Mouse (Mus musculus) limb, embryonic 12.5 days (tissue): ENCODE measurements around the gene Syngr4. TPM values are rescaled to one million over a fixed set of nuclear protein-coding genes. Genes with fewer than 3 reads are reported as not detected.
"Not testable (repeated sequence)": the region's sequence is repeated elsewhere in the genome, so short reads cannot be mapped to it uniquely, and the experiment has no call there.

Source experiments
- ATAC-seq: fragments of 200-750 bp; cut with Nextera tagmentation; 2 replicates; pipeline ENCODE4 v1.8.0; 2017; ENCODE audit warnings: low read depth, moderate TSS enrichment; ENCODE audit not compliant: insufficient number of reproducible peaks, insufficient read depth, low FRiP score, low TSS enrichment
- H3K27ac ChIP-seq: fragments of 300-500 bp; sonication (generic); 2 replicates; pipeline ENCODE4 v1.5.1; 2016; ENCODE audit warnings: mild to moderate bottlenecking, moderate library complexity
- H3K27me3 ChIP-seq: fragments of 300-500 bp; sonication (generic); 2 replicates; pipeline ENCODE4 v1.6.1; 2016; ENCODE audit warnings: mild to moderate bottlenecking, moderate library complexity
- H3K36me3 ChIP-seq: fragments of 300-500 bp; sonication (generic); 2 replicates; pipeline ENCODE4 v1.6.1; 2016; ENCODE audit warnings: mild to moderate bottlenecking, moderate library complexity
- H3K4me1 ChIP-seq: fragments of 300-500 bp; sonication (generic); replicated peaks from 2 replicates; pipeline ENCODE4 v1.6.1; 2016
- H3K4me2 ChIP-seq: fragments of 300-500 bp; sonication (generic); 2 replicates; pipeline ENCODE4 v1.6.1; 2016; ENCODE audit warnings: mild to moderate bottlenecking, moderate library complexity
- H3K4me3 ChIP-seq: fragments of 300-500 bp; sonication (generic); replicated peaks from 2 replicates; pipeline ENCODE4 v1.5.1; 2016; ENCODE audit warnings: mild to moderate bottlenecking
- H3K9ac ChIP-seq: fragments of 300-500 bp; sonication (generic); replicated peaks from 2 replicates; pipeline ENCODE4 v1.6.1; 2016; ENCODE audit warnings: mild to moderate bottlenecking, moderate library complexity
- H3K9me3 ChIP-seq: fragments of 300-500 bp; sonication (generic); 2 replicates; pipeline ENCODE4 v1.6.1; 2016; ENCODE audit warnings: mild to moderate bottlenecking, moderate library complexity
- WGBS: fragments of 180-500 bp; shearing (Covaris S2); methylation state at CpG from one replicate; pipeline ENCODE4 v1.1.7; 2016; 5-methylcytosine and 5-hydroxymethylcytosine counted together
- polyA plus RNA-seq: library from polyadenylated mRNA; unstranded; fragments of >200 nt; fragmentation: Nextera tagmentation; extraction: Ambion mirVana; gene quantifications from 2 replicates; pipeline ENCODE4 v1.2.1, GENCODE M21; 2016

The Syngr4 gene
- polyA plus RNA-seq, 1 experiment from 2014 or later = 0.65 TPM

GRCm38 (mm10) chr7:45915011-45915410 lies 18.5 kb upstream of the Syngr4 start:
- Histone ChIP-seq H3K36me3 (peaks cover 27% of the 10 kb centered on the region), H3K27ac (peak overlapping the region; percentile 3; the same call in 1 of the 2 replicates), H3K4me1 (peaks cover 41% of the 10 kb centered on the region), H3K9me3 (no peaks in the 10 kb centered on the region), H3K9ac (no peak overlapping the region), H3K4me3 (no peak overlapping the region), H3K4me2 (no peak overlapping the region), H3K27me3 (no peaks in the 10 kb centered on the region)
- ATAC-seq = no peak
- WGBS = 80% methylated on average over 5 of the region's 5 CpGs

DNA sequence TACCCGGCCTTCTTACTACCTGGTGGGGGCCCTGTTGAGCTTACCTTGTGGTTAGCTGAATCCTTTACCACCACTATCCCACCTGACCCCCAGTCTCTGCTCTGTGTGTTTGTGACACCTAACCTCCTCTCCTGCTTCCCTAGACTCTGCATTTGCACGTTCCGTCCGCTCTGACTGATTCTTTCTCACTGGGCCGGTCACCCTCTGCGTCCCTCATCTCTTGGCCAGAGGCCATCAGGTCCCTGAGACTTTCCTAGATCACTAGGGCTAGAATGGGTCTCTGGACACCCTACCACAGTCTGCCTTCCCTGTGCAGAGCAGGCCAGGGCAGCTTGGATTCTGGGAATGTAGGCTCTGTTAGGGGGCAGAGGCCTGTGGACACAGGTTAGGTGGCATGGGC lies 17.6 kb upstream of the Syngr4 start:
- no peak overlapping the region for H3K4me3 ChIP-seq
- peaks cover 34% of the 10 kb centered on the region for H3K36me3 ChIP-seq
- H3K9me3 ChIP-seq = no peaks in the 10 kb centered on the region
- no peaks in the 10 kb centered on the region for H3K27me3 ChIP-seq
- H3K4me2 ChIP-seq = no peak overlapping the region
- ATAC-seq = no peak
- 82% methylated on average over 6 of the region's 6 CpGs for WGBS
- no peak overlapping the region for H3K27ac ChIP-seq
- peaks cover 36% of the 10 kb centered on the region for H3K4me1 ChIP-seq
- no peak overlapping the region; the same call in 1 of the 2 replicates for H3K9ac ChIP-seq

DNA sequence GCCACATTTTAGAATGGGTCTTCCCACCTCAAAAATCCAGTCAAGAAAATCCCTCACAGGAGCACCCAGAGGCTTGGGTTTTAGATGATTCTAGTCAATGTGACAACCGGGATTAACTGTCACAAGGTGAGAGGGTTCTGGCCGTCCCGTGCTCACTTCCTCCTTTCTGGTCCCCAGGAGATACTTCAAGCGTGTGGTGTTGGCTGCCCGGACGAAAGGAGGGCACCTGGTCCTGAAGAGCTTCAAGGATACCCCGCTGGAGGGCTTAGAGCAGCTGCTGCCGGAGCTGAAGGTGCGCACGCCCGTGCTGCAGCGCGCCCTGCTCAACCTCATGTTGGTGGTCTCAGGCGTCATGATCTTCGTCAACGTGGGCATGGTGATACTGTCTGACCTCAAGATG lies 12.6 kb upstream of the Syngr4 start:
- 92% methylated on average over 16 of the region's 16 CpGs for WGBS
- H3K4me3 ChIP-seq = no peak overlapping the region
- no peaks in the 10 kb centered on the region for H3K9me3 ChIP-seq
- H3K9ac ChIP-seq = no peak overlapping the region
- ATAC-seq = no peak
- peaks cover 42% of the 10 kb centered on the region for H3K36me3 ChIP-seq
- peaks cover under 1% of the 10 kb centered on the region; the same call in 1 of the 2 replicates for H3K4me1 ChIP-seq
- no peaks in the 10 kb centered on the region for H3K27me3 ChIP-seq
- no peak overlapping the region for H3K4me2 ChIP-seq
- no peak overlapping the region for H3K27ac ChIP-seq

GRCm38 (mm10) chr7:45908384-45908783 lies 11.9 kb upstream of the Syngr4 start:
- Histone ChIP-seq H3K4me2 (no peak overlapping the region), H3K9me3 (no peaks in the 10 kb centered on the region), H3K36me3 (peaks cover 37% of the 10 kb centered on the region), H3K9ac (no peak overlapping the region), H3K27ac (no peak overlapping the region), H3K27me3 (no peaks in the 10 kb centered on the region), H3K4me1 (no peaks in the 10 kb centered on the region), H3K4me3 (no peak overlapping the region)
- no peak for ATAC-seq

DNA sequence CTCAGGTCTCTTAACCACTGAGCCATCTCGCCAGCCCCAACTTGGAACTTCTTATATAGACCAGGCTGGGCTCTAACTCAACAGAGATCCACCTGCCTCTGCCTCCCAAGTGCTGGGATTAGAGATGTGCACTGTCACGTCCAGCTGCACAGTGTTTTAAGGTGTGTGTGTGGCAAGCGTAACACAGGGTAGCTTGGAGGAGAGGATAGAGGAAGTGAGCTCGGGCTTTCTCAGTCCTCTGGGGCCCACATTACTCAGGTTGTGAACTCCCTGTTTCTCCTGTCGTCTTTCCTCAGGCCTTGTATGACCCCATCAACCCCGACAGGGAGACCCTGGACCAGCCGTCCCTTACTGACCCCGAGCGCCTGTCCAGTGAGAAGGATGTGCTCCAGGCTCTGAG lies 10.1 kb upstream of the Syngr4 start:
- Histone ChIP-seq H3K4me1 (no peaks in the 10 kb centered on the region), H3K27me3 (no peaks in the 10 kb centered on the region), H3K36me3 (peaks cover 32% of the 10 kb centered on the region), H3K9me3 (no peaks in the 10 kb centered on the region), H3K4me3 (no peak overlapping the region), H3K9ac (no peak overlapping the region), H3K27ac (no peak overlapping the region), H3K4me2 (no peak overlapping the region)
- ATAC-seq = no peak
- WGBS = 91% methylated on average over 9 of the region's 9 CpGs

- Histone ChIP-seq H3K4me3 (no peak overlapping the region), H3K27ac (0 out of 2 replicates have a peak overlapping the region, but pooled peaks have one; percentile 45), H3K9ac (no peak overlapping the region), H3K36me3 (no peaks in the 10 kb centered on the region), H3K4me2 (no peak overlapping the region), H3K4me1 (no peaks in the 10 kb centered on the region), H3K27me3 (no peaks in the 10 kb centered on the region), H3K9me3 (no peaks in the 10 kb centered on the region)
- no peak for ATAC-seq
- 65% methylated on average over 11 of the region's 12 CpGs for WGBS
Measured at GRCm38 (mm10) chr7:45902481-45903002, 6.0 kb upstream of the Syngr4 start.

GRCm38 (mm10) chr7:45901562-45901961 lies 5.0 kb upstream of the Syngr4 start:
- H3K9ac ChIP-seq = no peak overlapping the region
- H3K27ac ChIP-seq = no peak overlapping the region
- ATAC-seq = no peak
- no peaks in the 10 kb centered on the region for H3K9me3 ChIP-seq
- no peak overlapping the region for H3K4me3 ChIP-seq
- no peaks in the 10 kb centered on the region for H3K4me1 ChIP-seq
- no peaks in the 10 kb centered on the region for H3K36me3 ChIP-seq
- no peaks in the 10 kb centered on the region for H3K27me3 ChIP-seq
- no peak overlapping the region for H3K4me2 ChIP-seq
- 49% methylated on average over 5 of the region's 5 CpGs for WGBS

DNA sequence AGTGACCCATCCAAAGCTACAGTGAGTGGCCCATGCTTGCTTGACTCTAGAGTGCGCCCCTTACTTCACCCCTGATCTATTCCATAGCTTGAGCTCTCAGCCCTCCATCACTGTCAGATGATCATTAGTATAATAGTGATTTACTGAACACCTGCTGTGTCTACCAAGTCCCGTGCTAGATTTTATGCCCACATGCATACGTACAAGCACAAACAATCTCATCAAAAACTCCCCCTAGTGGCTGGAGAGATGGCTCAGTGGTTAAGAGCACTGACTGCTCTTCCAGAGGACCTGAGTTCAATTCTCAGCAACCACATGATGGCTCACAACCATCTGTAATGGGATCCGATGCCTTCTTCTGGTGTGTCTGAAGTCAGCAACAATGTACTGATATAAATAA lies 1.6 kb upstream of the Syngr4 start:
- not testable (repeated sequence) for H3K9me3 ChIP-seq, H3K27me3 ChIP-seq, ATAC-seq, H3K27ac ChIP-seq, H3K36me3 ChIP-seq, H3K4me1 ChIP-seq, H3K9ac ChIP-seq
- WGBS = 51% methylated on average over 4 of the region's 4 CpGs
- peak overlapping the region; percentile 50; the same call in 1 of the 2 replicates for H3K4me3 ChIP-seq
- peak overlapping the region; percentile 76 for H3K4me2 ChIP-seq

DNA sequence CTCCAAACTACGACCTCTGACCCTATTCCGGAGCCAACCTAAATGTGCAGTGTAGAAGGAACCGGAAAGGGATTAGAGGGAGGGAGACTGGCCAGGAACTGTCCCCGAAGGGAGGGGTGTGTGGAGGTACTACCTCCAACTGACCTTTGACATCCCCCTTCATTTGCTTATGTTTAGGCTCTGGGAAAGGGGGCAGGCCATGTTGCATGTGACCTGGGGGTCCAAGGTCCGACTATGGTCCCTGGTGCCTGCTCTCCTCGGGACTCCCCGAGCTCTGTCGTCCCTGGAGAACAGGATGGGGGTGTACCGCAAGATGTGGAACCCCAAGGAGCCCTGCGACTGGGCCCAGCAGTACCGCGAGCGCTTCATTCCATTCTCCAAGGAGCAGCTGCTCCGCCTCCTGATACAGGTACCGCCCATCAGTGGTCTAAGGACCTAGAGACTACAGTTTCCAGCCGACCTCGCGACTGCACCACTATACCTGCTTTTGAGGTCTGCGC lies 794 bp upstream of the Syngr4 start:
- Histone ChIP-seq H3K4me2 (peak overlapping the region; percentile 76), H3K9ac (peak overlapping the region; percentile 65), H3K4me3 (peak overlapping the region; percentile 50), H3K36me3 (no peaks in the 10 kb centered on the region), H3K4me1 (no peaks in the 10 kb centered on the region), H3K27ac (peak overlapping the region; percentile 68), H3K27me3 (no peaks in the 10 kb centered on the region), H3K9me3 (no peaks in the 10 kb centered on the region)
- ATAC-seq = peak; percentile 63
- 2% methylated on average over 19 of the region's 19 CpGs for WGBS

DNA sequence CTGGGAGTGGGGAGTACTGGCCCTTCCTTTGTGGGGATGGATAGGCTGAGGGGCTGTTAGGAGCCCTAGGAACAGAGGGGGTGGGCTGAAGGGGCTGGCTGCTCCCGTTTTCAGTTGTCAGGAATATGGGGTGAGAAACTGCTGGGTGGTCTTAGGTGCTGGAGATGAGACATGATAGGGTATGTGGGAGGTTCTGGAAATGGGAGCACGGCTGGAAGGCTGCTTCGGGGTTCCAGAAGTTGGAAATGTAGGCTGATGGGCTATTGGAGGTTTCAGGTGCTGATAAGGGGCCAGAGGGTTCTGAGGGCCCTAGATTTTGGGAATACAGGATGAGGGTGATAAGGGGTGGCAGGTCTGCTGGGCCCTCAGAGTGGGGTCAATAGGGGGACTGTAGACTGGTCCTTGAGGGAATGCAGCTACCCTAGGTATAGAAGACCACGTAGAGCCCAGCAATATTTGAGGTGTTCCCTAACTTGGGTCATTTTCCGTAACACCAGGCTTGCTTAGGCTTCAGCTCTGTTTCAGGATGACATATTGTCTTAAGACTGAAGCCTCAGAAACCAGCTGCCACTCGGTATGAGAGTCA lies 490 bp downstream of the Syngr4 start:
- Histone ChIP-seq H3K4me2 (peak overlapping the region; percentile 49), H3K36me3 (no peaks in the 10 kb centered on the region), H3K27ac (no peak overlapping the region), H3K9ac (no peak overlapping the region), H3K4me1 (no peaks in the 10 kb centered on the region), H3K27me3 (no peaks in the 10 kb centered on the region), H3K4me3 (peak overlapping the region; percentile 29), H3K9me3 (no peaks in the 10 kb centered on the region)
- 0 out of 2 replicates have a peak, but pooled peaks have one; percentile 2 for ATAC-seq
- WGBS = 76% methylated on average over 6 of the region's 6 CpGs

GRCm38 (mm10) chr7:45892651-45893050 lies 3.9 kb downstream of the Syngr4 start:
- 86% methylated on average over 2 of the region's 2 CpGs for WGBS
- H3K27ac ChIP-seq = no peak overlapping the region
- ATAC-seq = no peak
- no peaks in the 10 kb centered on the region for H3K36me3 ChIP-seq
- H3K27me3 ChIP-seq = no peaks in the 10 kb centered on the region
- H3K9ac ChIP-seq = no peak overlapping the region
- no peak overlapping the region for H3K4me3 ChIP-seq
- H3K4me1 ChIP-seq = no peaks in the 10 kb centered on the region
- no peaks in the 10 kb centered on the region for H3K9me3 ChIP-seq
- H3K4me2 ChIP-seq = no peak overlapping the region

GRCm38 (mm10) chr7:45887246-45887645 lies 9.3 kb downstream of the Syngr4 start:
- 65% methylated on average over 3 of the region's 3 CpGs for WGBS
- peaks cover 37% of the 10 kb centered on the region for H3K36me3 ChIP-seq
- H3K9ac ChIP-seq = no peak overlapping the region
- H3K9me3 ChIP-seq = no peaks in the 10 kb centered on the region
- H3K4me1 ChIP-seq = no peaks in the 10 kb centered on the region
- H3K27ac ChIP-seq = no peak overlapping the region
- H3K4me2 ChIP-seq = no peak overlapping the region
- ATAC-seq = no peak
- H3K27me3 ChIP-seq = no peaks in the 10 kb centered on the region
- H3K4me3 ChIP-seq = no peak overlapping the region
